Mouse (Mus musculus): Measurements from ENCODE around the gene Cask. TPM values are rescaled to one million over a fixed set of nuclear protein-coding genes. Genes with fewer than 3 reads are reported as not detected.

The Cask gene
- polyA plus RNA-seq, 1 experiment, result 5.7 TPM

GRCm38 (mm10) chrX:13846653-13847501, 4.3 kb downstream of the Cask start:
- H3K4me3 ChIP-seq (ENCODE audit: insufficient read depth, low read depth, low read length), result peak overlapping the region; percentile 96
- under 1% methylated on average over 33 of the region's 59 CpGs for WGBS
- TF ChIP-seq POLR2A (IDR thresholded peaks at IDR 0.05; ENCODE audit: low read depth, low read length) (no peak), CTCF (conservative IDR thresholded peaks at IDR 0.05; ENCODE audit: insufficient read depth, insufficient read length, low read depth, low read length) (no peak)
- no peaks in the 10 kb centered on the region for H3K27me3 ChIP-seq (replicated peaks; ENCODE audit: control insufficient read depth, insufficient read depth, low read length)
- no peaks in the 10 kb centered on the region for H3K36me3 ChIP-seq (ENCODE audit: control insufficient read depth, insufficient read depth, low read length)
- peak; percentile 92 for DNase-seq
- H3K4me1 ChIP-seq (ENCODE audit: control insufficient read depth, insufficient read depth, low read length), result no peaks in the 10 kb centered on the region
- H3K27ac ChIP-seq (ENCODE audit: insufficient read depth, low read depth, low read length), result peak overlapping the region; percentile 86

GRCm38 (mm10) chrX:13845858-13846652, 5.1 kb downstream of the Cask start:
- no peaks in the 10 kb centered on the region for H3K4me1 ChIP-seq (ENCODE audit: control insufficient read depth, insufficient read depth, low read length)
- TF ChIP-seq POLR2A (IDR thresholded peaks at IDR 0.05; ENCODE audit: low read depth, low read length) (no peak), CTCF (conservative IDR thresholded peaks at IDR 0.05; ENCODE audit: insufficient read depth, insufficient read length, low read depth, low read length) (no peak)
- peak overlapping the region; percentile 96 for H3K4me3 ChIP-seq (ENCODE audit: insufficient read depth, low read depth, low read length)
- WGBS, result 4% methylated on average over 78 of the region's 100 CpGs
- no peaks in the 10 kb centered on the region for H3K36me3 ChIP-seq (ENCODE audit: control insufficient read depth, insufficient read depth, low read length)
- peak overlapping the region; percentile 31 for H3K27ac ChIP-seq (ENCODE audit: insufficient read depth, low read depth, low read length)
- DNase-seq, result peak; percentile 26
- no peaks in the 10 kb centered on the region for H3K27me3 ChIP-seq (replicated peaks; ENCODE audit: control insufficient read depth, insufficient read depth, low read length)

GRCm38 (mm10) chrX:13845141-13845857, 5.9 kb downstream of the Cask start:
- H3K4me3 ChIP-seq (ENCODE audit: insufficient read depth, low read depth, low read length), result peak overlapping the region; percentile 96
- H3K36me3 ChIP-seq (ENCODE audit: control insufficient read depth, insufficient read depth, low read length), result no peaks in the 10 kb centered on the region
- DNase-seq, result peak; percentile 8
- H3K27me3 ChIP-seq (replicated peaks; ENCODE audit: control insufficient read depth, insufficient read depth, low read length), result no peaks in the 10 kb centered on the region
- no peak for TF ChIP-seq CTCF (conservative IDR thresholded peaks at IDR 0.05; ENCODE audit: insufficient read depth, insufficient read length, low read depth, low read length)
- no peak for TF ChIP-seq POLR2A (IDR thresholded peaks at IDR 0.05; ENCODE audit: low read depth, low read length)
- no peak overlapping the region for H3K27ac ChIP-seq (ENCODE audit: insufficient read depth, low read depth, low read length)
- 1% methylated on average over 22 of the region's 22 CpGs for WGBS
- H3K4me1 ChIP-seq (ENCODE audit: control insufficient read depth, insufficient read depth, low read length), result no peaks in the 10 kb centered on the region

GRCm38 (mm10) chrX:13822792-13823191, 28.4 kb downstream of the Cask start:
- Histone ChIP-seq H3K27me3 (replicated peaks; ENCODE audit: control insufficient read depth, insufficient read depth, low read length) (no peaks in the 10 kb centered on the region), H3K27ac (ENCODE audit: insufficient read depth, low read depth, low read length) (no peak overlapping the region), H3K4me3 (ENCODE audit: insufficient read depth, low read depth, low read length) (no peak overlapping the region), H3K36me3 (ENCODE audit: control insufficient read depth, insufficient read depth, low read length) (no peaks in the 10 kb centered on the region), H3K4me1 (ENCODE audit: control insufficient read depth, insufficient read depth, low read length) (no peaks in the 10 kb centered on the region)
- no peak for TF ChIP-seq CTCF (conservative IDR thresholded peaks at IDR 0.05; ENCODE audit: insufficient read depth, insufficient read length, low read depth, low read length)
- no peak for TF ChIP-seq POLR2A (IDR thresholded peaks at IDR 0.05; ENCODE audit: low read depth, low read length)
- 81% methylated on average over 1 of the region's 1 CpGs for WGBS
- no peak for DNase-seq

GRCm38 (mm10) chrX:13798754-13799153, 52.4 kb downstream of the Cask start:
- H3K27me3 ChIP-seq (replicated peaks; ENCODE audit: control insufficient read depth, insufficient read depth, low read length), result no peaks in the 10 kb centered on the region
- DNase-seq, result peak; percentile 1
- WGBS, result 68% methylated on average over 2 of the region's 2 CpGs
- no peaks in the 10 kb centered on the region for H3K36me3 ChIP-seq (ENCODE audit: control insufficient read depth, insufficient read depth, low read length)
- no peaks in the 10 kb centered on the region for H3K4me1 ChIP-seq (ENCODE audit: control insufficient read depth, insufficient read depth, low read length)
- TF ChIP-seq CTCF (conservative IDR thresholded peaks at IDR 0.05; ENCODE audit: insufficient read depth, insufficient read length, low read depth, low read length) (no peak), POLR2A (IDR thresholded peaks at IDR 0.05; ENCODE audit: low read depth, low read length) (no peak)
- H3K27ac ChIP-seq (ENCODE audit: insufficient read depth, low read depth, low read length), result no peak overlapping the region
- H3K4me3 ChIP-seq (ENCODE audit: insufficient read depth, low read depth, low read length), result no peak overlapping the region

GRCm38 (mm10) chrX:13765672-13766071, 85.5 kb downstream of the Cask start:
- no peak overlapping the region for H3K4me3 ChIP-seq (ENCODE audit: insufficient read depth, low read depth, low read length)
- no peak for DNase-seq
- no peak overlapping the region for H3K27ac ChIP-seq (ENCODE audit: insufficient read depth, low read depth, low read length)
- H3K36me3 ChIP-seq (ENCODE audit: control insufficient read depth, insufficient read depth, low read length), result no peaks in the 10 kb centered on the region
- H3K27me3 ChIP-seq (replicated peaks; ENCODE audit: control insufficient read depth, insufficient read depth, low read length), result no peaks in the 10 kb centered on the region
- no peak for TF ChIP-seq POLR2A (IDR thresholded peaks at IDR 0.05; ENCODE audit: low read depth, low read length)
- no peak for TF ChIP-seq CTCF (conservative IDR thresholded peaks at IDR 0.05; ENCODE audit: insufficient read depth, insufficient read length, low read depth, low read length)
- no peaks in the 10 kb centered on the region for H3K4me1 ChIP-seq (ENCODE audit: control insufficient read depth, insufficient read depth, low read length)
- WGBS, result 95% methylated on average over 1 of the region's 1 CpGs
